Mouse (Mus musculus) limb, embryonic 14.5 days (tissue): ENCODE data around the gene Mtcl1. TPM values are rescaled to one million over a fixed set of nuclear protein-coding genes. Genes with fewer than 3 reads are reported as not detected.
A peak's percentile ranks its signal among the peaks of the same experiment; 100 is the strongest.

Experiments
- ATAC-seq: fragments of 200-750 bp; cut with Nextera tagmentation; 2 replicates; pipeline ENCODE4 v1.8.0; 2017; ENCODE audit warnings: low read depth, moderate number of reproducible peaks, moderate TSS enrichment; ENCODE audit not compliant: low FRiP score
- DNase-seq: peaks from one replicate; pipeline ENCODE4 v3.0.0-alpha.2; 2015; ENCODE audit warnings: low spot score
- H3K27ac ChIP-seq: fragments of 300-500 bp; sonication (generic); replicated peaks from 2 replicates; pipeline ENCODE4 v1.5.1; 2014; ENCODE audit warnings: low read depth, mild to moderate bottlenecking, low read length, moderate library complexity, mixed read lengths
- H3K27me3 ChIP-seq: fragments of 300-500 bp; sonication (generic); 2 replicates; pipeline ENCODE4 v1.6.1; 2014; ENCODE audit warnings: low read length, mixed read lengths; ENCODE audit not compliant: control insufficient read depth, insufficient read depth
- H3K36me3 ChIP-seq: fragments of 300-500 bp; sonication (generic); 2 replicates; pipeline ENCODE4 v1.6.1; 2014; ENCODE audit warnings: mild to moderate bottlenecking, low read length, moderate library complexity, mixed read lengths; ENCODE audit not compliant: control insufficient read depth, insufficient read depth
- H3K4me1 ChIP-seq: fragments of 300-500 bp; sonication (generic); 2 replicates; pipeline ENCODE4 v1.6.1; 2014; ENCODE audit warnings: antibody characterized with exemption, low read length, mixed read lengths; ENCODE audit not compliant: control insufficient read depth, insufficient read depth
- H3K4me2 ChIP-seq: fragments of 300-500 bp; sonication (generic); replicated peaks from 2 replicates; pipeline ENCODE4 v1.6.1; 2014; ENCODE audit warnings: low read depth, mild to moderate bottlenecking, low read length, moderate library complexity; ENCODE audit not compliant: severe bottlenecking
- H3K4me3 ChIP-seq: fragments of 300-500 bp; sonication (generic); replicated peaks from 2 replicates; pipeline ENCODE4 v1.5.1; 2014; ENCODE audit warnings: low read length
- H3K9ac ChIP-seq: fragments of 300-500 bp; sonication (generic); 2 replicates; pipeline ENCODE4 v1.6.1; 2014; ENCODE audit warnings: mild to moderate bottlenecking, low read depth, low read length, moderate library complexity; ENCODE audit not compliant: severe bottlenecking
- H3K9me3 ChIP-seq: fragments of 300-500 bp; sonication (generic); 2 replicates; pipeline ENCODE4 v1.6.1; 2016; ENCODE audit warnings: low read length; ENCODE audit not compliant: control insufficient read depth
- POLR2A ChIP-seq: fragments of 200-500 bp; IDR thresholded peaks from 2 replicates; pipeline ENCODE4 v1.8.0; 2012; ENCODE audit warnings: inconsistent platforms, mild to moderate bottlenecking, moderate library complexity, borderline replicate concordance; ENCODE audit not compliant: insufficient read depth, insufficient read length; ENCODE audit errors: extremely low read depth
- WGBS: fragments of 180-500 bp; shearing (Covaris S2); extraction: QIAGEN DNeasy Blood & Tissue Kit; methylation state at CpG from one replicate; pipeline ENCODE4 v1.1.7; 2014; 5-methylcytosine and 5-hydroxymethylcytosine counted together
- polyA plus RNA-seq, 2 experiments: library from polyadenylated mRNA; depleted of rRNA in 1 of 2; stranded (reverse) in 1 of 2; unstranded in 1 of 2; fragments of >200 nt; fragmentation: Nextera tagmentation in 1 of 2; extraction: Ambion mirVana in 1 of 2; gene quantifications; 2 replicates each; pipeline versions ENCODE4 v1.2.1 to v1.2.3; 2012 to 2014

Gene Mtcl1
- polyA plus RNA-seq, 2 experiments: 5.3 to 6.7 TPM

DNA sequence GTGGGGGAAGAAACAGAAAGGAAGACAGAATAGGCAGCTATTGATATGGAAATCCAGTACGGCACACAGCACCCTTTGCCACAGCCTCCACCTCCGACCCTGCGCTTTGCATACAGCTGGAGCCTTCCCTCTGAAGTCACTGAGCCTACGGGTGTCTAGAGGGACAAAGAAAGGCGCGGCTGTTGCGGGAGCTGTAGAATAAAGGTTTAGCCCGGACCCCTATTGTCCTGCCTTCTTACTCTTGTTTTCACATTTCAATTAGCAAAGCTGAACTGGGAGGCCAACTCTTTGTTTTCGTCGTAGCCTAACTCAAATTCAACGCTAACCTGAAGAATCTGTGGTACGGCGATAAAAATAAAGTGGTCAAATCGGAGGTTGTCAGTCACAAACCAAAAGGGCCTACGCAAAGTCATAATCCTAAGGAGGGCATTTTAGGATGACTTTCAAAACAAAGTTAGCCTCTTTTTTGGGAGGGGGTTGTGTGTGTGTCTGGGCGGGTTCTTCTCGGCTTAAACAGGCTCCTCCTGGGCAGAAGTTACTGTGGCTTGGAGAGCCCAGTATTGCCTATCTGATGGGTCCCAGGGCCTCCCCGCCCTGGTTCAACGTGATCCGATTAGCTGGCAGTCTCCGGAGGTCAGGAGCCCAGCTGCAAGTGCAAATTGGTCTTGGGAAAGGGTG is 30.4 kb upstream of the Mtcl1 start:
- no peaks in the 10 kb centered on the region for H3K36me3 ChIP-seq
- no peak for TF ChIP-seq POLR2A
- H3K27ac ChIP-seq: no peak overlapping the region
- H3K27me3 ChIP-seq: 0 out of 2 replicates have a peak, but pooled peaks cover 11% of the 10 kb centered on the region
- no peaks in the 10 kb centered on the region for H3K9me3 ChIP-seq
- DNase-seq (no peak), ATAC-seq (no peak)
- H3K9ac ChIP-seq: peak overlapping the region; percentile 3; the same call in 1 of the 2 replicates
- peak overlapping the region; percentile 9; the same call in 1 of the 2 replicates for H3K4me3 ChIP-seq
- H3K4me2 ChIP-seq: peak overlapping the region; percentile 18
- no peaks in the 10 kb centered on the region; the same call in 1 of the 2 replicates for H3K4me1 ChIP-seq
- WGBS: 18% methylated on average over 21 of the region's 21 CpGs

DNA sequence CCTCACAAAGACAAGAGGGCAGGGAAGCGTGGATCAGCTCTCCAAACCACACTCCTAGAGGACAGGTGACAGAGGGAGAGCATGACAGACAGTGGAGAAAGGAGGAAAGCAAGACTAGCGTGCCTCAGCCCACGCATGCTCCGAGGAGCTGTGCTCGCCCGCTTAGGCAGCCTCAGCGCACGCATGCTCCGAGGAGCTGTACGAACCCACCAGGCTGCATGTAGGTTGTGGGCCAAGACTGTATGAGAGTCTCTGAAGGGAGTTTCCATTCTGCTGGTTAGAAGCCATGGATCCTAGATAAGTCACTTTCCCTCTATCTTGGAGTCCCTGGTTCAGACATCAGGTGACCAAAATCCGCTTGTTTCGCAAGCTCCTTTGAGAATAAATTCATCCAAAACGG is 29.8 kb upstream of the Mtcl1 start:
- ATAC-seq (no peak), DNase-seq (no peak)
- H3K4me3 ChIP-seq: peak overlapping the region; percentile 9; the same call in 1 of the 2 replicates
- H3K27me3 ChIP-seq: 0 out of 2 replicates have a peak, but pooled peaks cover 11% of the 10 kb centered on the region
- H3K27ac ChIP-seq: no peak overlapping the region
- H3K4me1 ChIP-seq: no peaks in the 10 kb centered on the region; the same call in 1 of the 2 replicates
- no peak for TF ChIP-seq POLR2A
- 25% methylated on average over 13 of the region's 13 CpGs for WGBS
- H3K4me2 ChIP-seq: peak overlapping the region; percentile 18
- H3K9me3 ChIP-seq: no peaks in the 10 kb centered on the region
- 0 out of 2 replicates have a peak overlapping the region, but pooled peaks have one; percentile 3 for H3K9ac ChIP-seq
- H3K36me3 ChIP-seq: no peaks in the 10 kb centered on the region

DNA sequence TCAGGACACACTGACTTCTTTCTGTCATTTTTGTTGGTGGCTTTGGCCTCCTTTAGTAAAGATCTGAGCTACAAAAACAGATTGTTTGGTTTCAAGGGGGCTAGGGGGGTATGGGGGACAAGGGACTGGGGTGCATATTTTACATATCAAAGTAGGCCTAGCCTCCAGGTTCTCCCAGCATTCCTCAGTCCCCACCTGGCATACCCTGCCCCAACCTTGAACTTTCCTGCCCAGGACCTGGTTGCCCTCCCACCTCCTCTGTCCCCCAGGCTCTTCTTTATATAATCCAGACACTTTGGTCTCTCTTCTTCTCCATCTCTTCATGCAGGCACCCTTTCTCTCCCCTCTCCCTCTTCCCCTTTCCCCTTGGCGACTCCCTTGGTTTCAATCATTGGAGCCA is 23.7 kb upstream of the Mtcl1 start:
- H3K27ac ChIP-seq: no peak overlapping the region
- H3K27me3 ChIP-seq: no peaks in the 10 kb centered on the region
- ATAC-seq: no peak
- no peak for DNase-seq
- WGBS: 82% methylated on average over 1 of the region's 1 CpGs
- H3K9me3 ChIP-seq: no peaks in the 10 kb centered on the region
- no peaks in the 10 kb centered on the region for H3K4me1 ChIP-seq
- no peaks in the 10 kb centered on the region for H3K36me3 ChIP-seq
- H3K4me3 ChIP-seq: no peak overlapping the region
- no peak for TF ChIP-seq POLR2A
- H3K4me2 ChIP-seq: no peak overlapping the region
- no peak overlapping the region for H3K9ac ChIP-seq

DNA sequence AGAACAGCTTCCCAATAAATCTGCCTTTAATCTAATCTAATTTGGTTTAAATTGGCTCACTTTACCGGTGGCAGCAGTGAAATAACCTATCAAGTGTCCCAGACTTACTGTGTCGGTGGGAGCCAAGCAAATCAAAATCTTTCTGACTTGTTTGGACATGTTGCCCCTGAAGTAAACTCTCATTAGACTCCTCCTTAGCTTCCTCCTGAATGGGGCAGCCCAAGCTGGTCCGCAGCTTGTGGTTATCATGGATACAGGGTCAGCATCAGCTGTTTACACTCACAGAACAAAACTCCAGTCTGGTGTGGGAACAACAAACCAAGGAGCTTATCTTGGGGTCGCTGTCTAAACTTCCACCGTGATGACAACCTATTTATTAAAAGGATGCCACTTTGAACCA is 22.2 kb upstream of the Mtcl1 start:
- TF ChIP-seq POLR2A: no peak
- 58% methylated on average over 5 of the region's 5 CpGs for WGBS
- Histone ChIP-seq H3K27me3 (no peaks in the 10 kb centered on the region), H3K27ac (no peak overlapping the region), H3K4me3 (no peak overlapping the region), H3K36me3 (no peaks in the 10 kb centered on the region), H3K9me3 (no peaks in the 10 kb centered on the region), H3K4me1 (no peaks in the 10 kb centered on the region), H3K9ac (no peak overlapping the region), H3K4me2 (no peak overlapping the region)
- DNase-seq (no peak), ATAC-seq (no peak)

DNA sequence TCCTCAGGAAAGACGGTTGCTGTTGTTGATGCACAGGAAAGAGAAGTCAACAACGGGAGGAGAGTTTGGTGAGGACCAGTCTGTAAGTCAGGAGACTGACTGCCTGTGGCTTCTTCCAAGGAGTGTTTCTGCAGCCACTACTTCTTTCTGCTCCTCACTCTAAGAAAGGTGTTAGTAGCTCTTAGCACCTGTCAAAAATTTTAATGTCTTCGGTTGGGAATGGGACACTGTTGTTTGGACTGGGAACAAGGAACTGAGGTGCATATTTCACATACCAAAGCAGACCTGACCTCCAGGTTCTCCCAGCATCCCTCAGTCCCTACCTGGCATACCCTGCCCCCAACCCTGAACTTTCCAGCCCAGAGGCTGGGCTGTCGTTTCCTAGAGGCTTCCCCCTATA is 21.7 kb upstream of the Mtcl1 start:
- no peaks in the 10 kb centered on the region for H3K9me3 ChIP-seq
- TF ChIP-seq POLR2A: no peak
- H3K4me3 ChIP-seq: no peak overlapping the region
- H3K4me2 ChIP-seq: no peak overlapping the region
- no peak for ATAC-seq
- H3K4me1 ChIP-seq: no peaks in the 10 kb centered on the region
- H3K36me3 ChIP-seq: no peaks in the 10 kb centered on the region
- no peak overlapping the region for H3K9ac ChIP-seq
- no peaks in the 10 kb centered on the region for H3K27me3 ChIP-seq
- no peak for DNase-seq
- H3K27ac ChIP-seq: no peak overlapping the region
- WGBS: 69% methylated on average over 4 of the region's 4 CpGs
